In genomic region chr1:34040901-34041721, GRCm38 (mm10) we compare ENCODE assay signal across 10 mouse cellular contexts.
A peak's percentile ranks its signal among the peaks of the same experiment; 100 is the strongest.
DNase-seq lines count a peak whose midpoint lies in the region; ATAC-seq and TF ChIP-seq lines count a peak whose summit lies in the region.
"Had no signal": no experiment of that assay in that cellular context is flagged by ENCODE, and none has a peak within 500 bp of the region (broad histone marks: within the 10 kb centered on the region; RNA-seq: fewer than 3 reads in every experiment).

No protein-coding gene starts in this region.

- H3K79me2 ChIP-seq in myocyte (ENCODE audit: control insufficient read depth, insufficient read depth), result peaks cover 84% of the 10 kb centered on the region

- peak; percentile 34; the same call in 1 of the 2 replicates for ATAC-seq in embryonic facial prominence, embryonic 11.5 days (replicated peaks; ENCODE audit: insufficient number of reproducible peaks, low FRiP score, low TSS enrichment, low read depth)
- ATAC-seq in lung, postnatal 0 days, result peak; percentile 56; the same call in 1 of the 2 replicates
- ATAC-seq in forebrain, embryonic 13.5 days, result peak; percentile 70

- no peaks in the 10 kb centered on the region for H3K9me3 ChIP-seq in embryonic facial prominence, embryonic 11.5 days (replicated peaks; ENCODE audit: control insufficient read depth, low read length)
- no peaks in the 10 kb centered on the region for H3K9me3 ChIP-seq in embryonic facial prominence, embryonic 10.5 days
- H3K9me3 ChIP-seq in lung, postnatal 0 days (ENCODE audit: low read length), result no peaks in the 10 kb centered on the region
- no peaks in the 10 kb centered on the region for H3K9me3 ChIP-seq in forebrain, embryonic 13.5 days (replicated peaks)
- H3K9me3 ChIP-seq: stomach, embryonic 15.5 days had no signal

- TF ChIP-seq CTCF in lung, postnatal 0 days (IDR thresholded peaks at IDR 0.05), result no peak

- no peak overlapping the region for H3K9ac ChIP-seq in embryonic facial prominence, embryonic 11.5 days (replicated peaks; ENCODE audit: low read length)
- no peak overlapping the region for H3K9ac ChIP-seq in lung, postnatal 0 days (replicated peaks; ENCODE audit: low read depth)
- no peak overlapping the region; the same call in 1 of the 2 replicates for H3K9ac ChIP-seq in forebrain, embryonic 13.5 days
- H3K9ac ChIP-seq: stomach, embryonic 15.5 days had no signal

- H3K27me3 ChIP-seq in embryonic facial prominence, embryonic 11.5 days (ENCODE audit: control insufficient read depth, insufficient read depth, low read length), result no peaks in the 10 kb centered on the region
- H3K27me3 ChIP-seq in embryonic facial prominence, embryonic 10.5 days (replicated peaks; ENCODE audit: low read depth, poor library complexity, severe bottlenecking), result no peaks in the 10 kb centered on the region
- H3K27me3 ChIP-seq in lung, postnatal 0 days (replicated peaks; ENCODE audit: insufficient read depth, low read length), result no peaks in the 10 kb centered on the region
- no peaks in the 10 kb centered on the region for H3K27me3 ChIP-seq in forebrain, embryonic 13.5 days
- H3K27me3 ChIP-seq in myocyte (ENCODE audit: control insufficient read depth, insufficient read depth, insufficient read length), result no peaks in the 10 kb centered on the region
- H3K27me3 ChIP-seq: stomach, embryonic 15.5 days had no signal

- no peak overlapping the region for H3ac ChIP-seq in myocyte (ENCODE audit: control insufficient read depth, insufficient read length)

- TF ChIP-seq EP300 in lung, postnatal 0 days (IDR thresholded peaks at IDR 0.05), result peak; percentile 48

- H3K4me2 ChIP-seq in embryonic facial prominence, embryonic 11.5 days (ENCODE audit: low read depth, low read length), result no peak overlapping the region; the same call in 1 of the 2 replicates
- H3K4me2 ChIP-seq in lung, postnatal 0 days (replicated peaks; ENCODE audit: low read depth, low read length), result no peak overlapping the region
- no peak overlapping the region for H3K4me2 ChIP-seq in forebrain, embryonic 13.5 days
- peak overlapping the region; percentile 46 for H3K4me2 ChIP-seq in myocyte (ENCODE audit: low read depth)
- H3K4me2 ChIP-seq: stomach, embryonic 15.5 days had no signal

- 60% methylated on average over 8 of the region's 8 CpGs for WGBS in embryonic facial prominence, embryonic 11.5 days
- WGBS in embryonic facial prominence, embryonic 10.5 days, result 64% methylated on average over 8 of the region's 8 CpGs
- WGBS in lung, postnatal 0 days, result 35% methylated on average over 8 of the region's 8 CpGs
- 49% methylated on average over 8 of the region's 8 CpGs for WGBS in forebrain, embryonic 13.5 days

- no peak overlapping the region for H3K4me3 ChIP-seq in embryonic facial prominence, embryonic 11.5 days (ENCODE audit: low read depth, low read length)
- H3K4me3 ChIP-seq in embryonic facial prominence, embryonic 10.5 days, result no peak overlapping the region
- H3K4me3 ChIP-seq in lung, postnatal 0 days (ENCODE audit: low read depth, low read length), result no peak overlapping the region
- H3K4me3 ChIP-seq in forebrain, embryonic 13.5 days, result no peak overlapping the region
- H3K4me3 ChIP-seq in myocyte, result no peak overlapping the region
- H3K4me3 ChIP-seq: stomach, embryonic 15.5 days had no signal

- no peaks in the 10 kb centered on the region for H3K4me1 ChIP-seq in embryonic facial prominence, embryonic 11.5 days (ENCODE audit: control insufficient read depth, insufficient read depth, low read length)
- H3K4me1 ChIP-seq in embryonic facial prominence, embryonic 10.5 days, result peaks cover 7% of the 10 kb centered on the region
- H3K4me1 ChIP-seq in lung, postnatal 0 days (ENCODE audit: insufficient read depth, low read depth, low read length), result no peaks in the 10 kb centered on the region
- peaks cover 18% of the 10 kb centered on the region for H3K4me1 ChIP-seq in forebrain, embryonic 13.5 days
- H3K4me1 ChIP-seq: stomach, embryonic 15.5 days had no signal

- no peaks in the 10 kb centered on the region for H3K36me3 ChIP-seq in embryonic facial prominence, embryonic 11.5 days (replicated peaks; ENCODE audit: control insufficient read depth, insufficient read depth, low read depth, low read length)
- no peaks in the 10 kb centered on the region for H3K36me3 ChIP-seq in embryonic facial prominence, embryonic 10.5 days (replicated peaks)
- H3K36me3 ChIP-seq in lung, postnatal 0 days (ENCODE audit: insufficient read depth, low read length), result no peaks in the 10 kb centered on the region
- H3K36me3 ChIP-seq in forebrain, embryonic 13.5 days (ENCODE audit: poor library complexity, severe bottlenecking), result no peaks in the 10 kb centered on the region
- peaks cover 3% of the 10 kb centered on the region for H3K36me3 ChIP-seq in myocyte (ENCODE audit: control insufficient read depth, insufficient read depth)
- H3K36me3 ChIP-seq: stomach, embryonic 15.5 days had no signal

- H3K27ac ChIP-seq in embryonic facial prominence, embryonic 11.5 days (replicated peaks; ENCODE audit: low read depth, low read length), result no peak overlapping the region
- H3K27ac ChIP-seq in embryonic facial prominence, embryonic 10.5 days (replicated peaks), result no peak overlapping the region
- no peak overlapping the region for H3K27ac ChIP-seq in lung, postnatal 0 days (ENCODE audit: low read length)
- peak overlapping the region; percentile 65 for H3K27ac ChIP-seq in forebrain, embryonic 13.5 days
- H3K27ac ChIP-seq: stomach, embryonic 15.5 days had no signal

- peak; percentile 43 for TF ChIP-seq POLR2A in myocyte (IDR thresholded peaks at IDR 0.05; ENCODE audit: insufficient read length, low read depth)

- DNase-seq in embryonic facial prominence, embryonic 11.5 days (ENCODE audit: low spot score), result no peak
- no peak for DNase-seq in embryonic facial prominence, embryonic 10.5 days (ENCODE audit: low spot score)
- DNase-seq in lung, postnatal 0 days (ENCODE audit: low spot score), result peak; percentile 33
- no peak for DNase-seq in lung, postnatal 25 days (ENCODE audit: low spot score)
- no peak for DNase-seq in urinary bladder, adult 18-20 months (ENCODE audit: low spot score in 2 of 2)
- no peak for DNase-seq in adrenal gland, postnatal 4 days (ENCODE audit: low spot score in 2 of 2)
- DNase-seq: adrenal gland, postnatal 36 days had no signal

TF ChIP-seq in myocyte, 11 proteins besides CTCF, POLR2A, EP300 and RAD21:
- TF ChIP-seq REST (IDR thresholded peaks at IDR 0.05; ENCODE audit: insufficient read depth, insufficient read length) (no peak), CEBPB (IDR thresholded peaks at IDR 0.05; ENCODE audit: insufficient read depth, poor library complexity, severe bottlenecking) (peak; percentile 73; the same call in 1 of the 2 replicates), MYOG (IDR thresholded peaks at IDR 0.05; ENCODE audit: control insufficient read depth in 1 of 3, insufficient read depth in 1 of 3, insufficient read length in 2 of 3, low read depth in 2 of 3) (peak; percentile 48 to 97 (median 84)), USF1 (IDR thresholded peaks at IDR 0.05; ENCODE audit: low read depth) (no peak), POLR2AphosphoS2 (IDR thresholded peaks at IDR 0.05; ENCODE audit: insufficient read length, low read depth) (peak; percentile 44), TCF12 (IDR thresholded peaks at IDR 0.05; ENCODE audit: insufficient read depth, poor library complexity, severe bottlenecking) (peak; percentile 63), MYOD1 (IDR thresholded peaks at IDR 0.05; ENCODE audit: control insufficient read depth in 1 of 3, insufficient read length in 2 of 3, low read depth in 2 of 3) (peak; percentile 27 to 88 (median 76)), TCF3 (IDR thresholded peaks at IDR 0.05; ENCODE audit: insufficient read length, low read depth) (peak; percentile 48), SRF (IDR thresholded peaks at IDR 0.05; ENCODE audit: control insufficient read depth, insufficient read length, low read depth) (no peak), E2F4 (IDR thresholded peaks at IDR 0.05; ENCODE audit: insufficient read depth) (no peak), MAX (IDR thresholded peaks at IDR 0.05; ENCODE audit: low read depth) (no peak)
TF ChIP-seq in myocyte: peak in this region for 6.
